Mouse (Mus musculus) forebrain, embryonic 11.5 days (tissue): ENCODE measurements around the gene Spats1. TPM values are rescaled to one million over a fixed set of nuclear protein-coding genes. Genes with fewer than 3 reads are reported as not detected.
"Not testable (repeated sequence)": the region's sequence is repeated elsewhere in the genome, so short reads cannot be mapped to it uniquely, and the experiment has no call there.

ENCODE experiments used
- ATAC-seq: fragments of 200-750 bp; cut with Nextera tagmentation; replicated peaks from 2 replicates; pipeline ENCODE4 v1.8.0; 2017; ENCODE audit warnings: moderate TSS enrichment; ENCODE audit not compliant: low FRiP score
- DNase-seq: peaks from one replicate; pipeline ENCODE4 v3.0.0-alpha.2; 2017; ENCODE audit warnings: low spot score
- H3K27ac ChIP-seq: fragments of 300-500 bp; sonication (generic); 2 replicates; pipeline ENCODE4 v1.5.1; 2014; ENCODE audit warnings: low read depth, low read length
- H3K27me3 ChIP-seq: fragments of 300-500 bp; sonication (generic); 2 replicates; pipeline ENCODE4 v1.6.1; 2014; ENCODE audit warnings: mild to moderate bottlenecking, low read length, mixed read lengths; ENCODE audit not compliant: control insufficient read depth, insufficient read depth
- H3K36me3 ChIP-seq: fragments of 300-500 bp; sonication (generic); 2 replicates; pipeline ENCODE4 v1.6.1; 2014; ENCODE audit warnings: mild to moderate bottlenecking, low read length, moderate library complexity, mixed read lengths; ENCODE audit not compliant: control insufficient read depth, insufficient read depth
- H3K4me1 ChIP-seq: fragments of 300-500 bp; sonication (generic); replicated peaks from 2 replicates; pipeline ENCODE4 v1.6.1; 2014; ENCODE audit warnings: low read length, mixed read lengths; ENCODE audit not compliant: control insufficient read depth, insufficient read depth
- H3K4me2 ChIP-seq: fragments of 300-500 bp; sonication (generic); 2 replicates; pipeline ENCODE4 v1.6.1; 2014; ENCODE audit warnings: low read depth, mild to moderate bottlenecking, low read length, moderate library complexity, mixed read lengths; ENCODE audit not compliant: severe bottlenecking
- H3K4me3 ChIP-seq: fragments of 300-500 bp; sonication (generic); 2 replicates; pipeline ENCODE4 v1.5.1; 2014; ENCODE audit warnings: low read depth, low read length
- H3K9ac ChIP-seq: fragments of 300-500 bp; sonication (generic); 2 replicates; pipeline ENCODE4 v1.6.1; 2014; ENCODE audit warnings: low read length
- H3K9me3 ChIP-seq: fragments of 300-500 bp; sonication (generic); 2 replicates; pipeline ENCODE4 v1.6.1; 2016; ENCODE audit warnings: low read length, mixed read lengths; ENCODE audit not compliant: control insufficient read depth
- WGBS: fragments of 180-500 bp; shearing (Covaris S2); extraction: QIAGEN DNeasy Blood & Tissue Kit; methylation state at CpG from one replicate; pipeline ENCODE4 v1.1.7; 2014; 5-methylcytosine and 5-hydroxymethylcytosine counted together
- polyA plus RNA-seq: library from polyadenylated mRNA; unstranded; fragments of >200 nt; fragmentation: Nextera tagmentation; extraction: Ambion mirVana; gene quantifications from 2 replicates; pipeline ENCODE4 v1.2.1, GENCODE M21; 2014

Gene Spats1
- polyA plus RNA-seq, 1 experiment from 2014 or later, result 1.0 TPM

DNA sequence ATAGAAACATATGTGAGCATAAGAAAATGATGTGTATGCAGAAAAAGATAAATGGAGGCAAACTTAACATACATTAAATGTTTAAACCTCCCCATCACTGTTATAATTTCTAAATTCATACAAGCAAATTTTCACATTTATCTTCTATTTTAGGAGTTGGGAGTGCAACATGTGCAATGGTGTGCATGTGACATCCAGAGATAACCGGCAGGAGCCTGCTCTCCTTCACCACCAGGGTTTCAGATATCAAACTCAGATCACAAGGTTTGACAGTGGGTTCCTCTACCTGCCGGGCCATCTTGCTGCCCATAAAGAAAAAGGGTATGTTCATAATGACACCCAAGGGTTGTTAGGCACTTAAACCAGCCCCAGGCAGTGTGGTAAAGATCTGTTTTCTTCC is 57.8 kb downstream of the Spats1 start:
- Histone ChIP-seq H3K4me1 (no peaks in the 10 kb centered on the region), H3K27me3 (no peaks in the 10 kb centered on the region), H3K4me3 (no peak overlapping the region), H3K4me2 (no peak overlapping the region), H3K9ac (no peak overlapping the region), H3K27ac (no peak overlapping the region), H3K36me3 (peaks cover 4% of the 10 kb centered on the region), H3K9me3 (no peaks in the 10 kb centered on the region)
- 86% methylated on average over 2 of the region's 2 CpGs for WGBS
- ATAC-seq, result no peak
- DNase-seq, result no peak

DNA sequence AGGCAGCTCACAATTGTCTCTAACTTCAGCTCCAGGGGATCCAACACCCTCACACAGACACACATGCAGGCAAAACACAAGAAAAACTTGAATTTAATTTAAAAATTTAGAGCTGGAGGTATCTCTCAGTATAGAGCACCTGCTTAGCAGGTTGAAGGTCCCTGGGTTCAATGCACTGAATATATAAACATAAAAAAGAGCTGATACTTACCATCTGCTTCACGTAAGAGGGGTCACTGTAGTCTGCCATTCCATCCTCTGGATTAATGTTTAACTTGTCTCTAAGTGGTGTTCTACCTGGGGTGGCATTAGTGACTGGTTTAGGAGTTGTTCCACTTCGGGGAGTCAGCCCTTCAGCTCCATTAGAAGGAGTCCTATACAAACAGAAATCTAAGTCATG is 63.6 kb downstream of the Spats1 start:
- not testable (repeated sequence) for DNase-seq, ATAC-seq, H3K9ac ChIP-seq, H3K4me1 ChIP-seq, H3K36me3 ChIP-seq, H3K4me3 ChIP-seq, H3K27me3 ChIP-seq, H3K27ac ChIP-seq, H3K9me3 ChIP-seq, H3K4me2 ChIP-seq
- WGBS, result 95% methylated on average over 2 of the region's 2 CpGs

DNA sequence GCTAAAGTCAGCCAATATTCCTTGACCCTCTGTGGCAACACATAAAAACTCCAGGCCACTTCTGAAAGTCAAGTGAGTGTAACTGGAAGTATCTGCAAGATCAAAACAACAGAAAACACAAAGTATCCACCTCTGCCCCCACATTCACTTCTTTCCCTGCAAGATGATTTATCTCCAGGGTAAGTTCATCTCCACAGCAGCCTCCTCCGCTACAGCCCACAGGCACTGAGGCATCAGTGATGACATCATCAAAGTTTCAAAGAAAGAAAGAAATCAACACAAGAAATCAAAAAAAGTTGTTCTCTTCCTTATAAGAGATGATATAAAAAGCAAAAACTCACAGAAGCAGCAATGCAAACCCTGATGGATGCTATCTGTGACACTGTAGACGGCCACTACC is 66.5 kb downstream of the Spats1 start:
- H3K9ac ChIP-seq, result no peak overlapping the region
- H3K4me3 ChIP-seq, result no peak overlapping the region
- H3K27ac ChIP-seq, result no peak overlapping the region
- no peak overlapping the region for H3K4me2 ChIP-seq
- no peaks in the 10 kb centered on the region for H3K4me1 ChIP-seq
- H3K27me3 ChIP-seq, result no peaks in the 10 kb centered on the region
- no peak for ATAC-seq
- no peaks in the 10 kb centered on the region for H3K9me3 ChIP-seq
- WGBS, result 93% methylated on average over 2 of the region's 2 CpGs
- no peak for DNase-seq
- peaks cover 2% of the 10 kb centered on the region; the same call in 1 of the 2 replicates for H3K36me3 ChIP-seq

DNA sequence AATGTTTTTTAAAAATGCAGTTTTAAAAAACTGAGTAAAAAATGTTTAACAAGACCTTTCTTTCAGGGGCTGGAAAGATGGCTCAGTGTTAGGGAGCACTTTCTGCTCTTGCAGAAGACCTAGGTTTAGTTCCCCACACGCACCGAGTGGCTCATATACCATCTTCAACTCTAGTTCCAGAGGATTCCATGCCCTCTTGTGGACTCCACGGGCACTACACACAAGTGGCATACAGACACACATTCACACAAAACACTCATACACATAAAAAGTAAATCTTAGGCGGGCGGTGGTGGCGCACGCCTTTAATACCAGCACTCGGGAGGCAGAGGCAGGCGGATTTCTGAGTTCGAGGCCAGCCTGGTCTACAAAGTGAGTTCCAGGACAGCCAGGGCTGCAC is 68.9 kb downstream of the Spats1 start:
- H3K4me2 ChIP-seq, result no peak overlapping the region
- ATAC-seq (no peak), DNase-seq (no peak)
- no peak overlapping the region for H3K4me3 ChIP-seq
- WGBS, result 95% methylated on average over 10 of the region's 10 CpGs
- no peak overlapping the region for H3K27ac ChIP-seq
- no peaks in the 10 kb centered on the region for H3K4me1 ChIP-seq
- H3K9me3 ChIP-seq, result no peaks in the 10 kb centered on the region
- H3K9ac ChIP-seq, result no peak overlapping the region
- H3K36me3 ChIP-seq, result peaks cover 2% of the 10 kb centered on the region; the same call in 1 of the 2 replicates
- no peaks in the 10 kb centered on the region for H3K27me3 ChIP-seq

DNA sequence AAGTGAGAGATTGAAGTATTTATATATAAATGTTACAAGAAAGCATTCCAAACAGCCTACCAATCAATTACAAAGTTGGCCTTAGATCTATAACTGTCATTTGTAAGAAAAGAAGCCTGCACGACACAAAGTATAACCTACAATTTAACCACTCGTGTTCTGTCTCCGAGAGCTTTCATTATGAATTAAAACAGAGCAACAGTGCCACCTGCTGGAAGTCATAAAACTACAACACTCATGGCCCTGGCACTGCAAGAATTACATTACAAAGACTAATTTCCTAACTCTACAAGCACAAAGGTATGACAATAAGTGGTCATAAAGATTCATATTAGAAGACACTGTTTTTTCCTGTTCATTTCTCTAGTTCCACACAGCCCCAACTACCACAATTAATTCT is 72.0 kb downstream of the Spats1 start:
- H3K36me3 ChIP-seq, result peaks cover 2% of the 10 kb centered on the region; the same call in 1 of the 2 replicates
- H3K9me3 ChIP-seq, result no peaks in the 10 kb centered on the region
- 30% methylated on average over 3 of the region's 3 CpGs for WGBS
- DNase-seq, result no peak
- H3K27ac ChIP-seq, result no peak overlapping the region
- ATAC-seq, result no peak
- H3K4me1 ChIP-seq, result no peaks in the 10 kb centered on the region
- H3K9ac ChIP-seq, result no peak overlapping the region
- H3K27me3 ChIP-seq, result no peaks in the 10 kb centered on the region
- H3K4me2 ChIP-seq, result no peak overlapping the region
- H3K4me3 ChIP-seq, result no peak overlapping the region

DNA sequence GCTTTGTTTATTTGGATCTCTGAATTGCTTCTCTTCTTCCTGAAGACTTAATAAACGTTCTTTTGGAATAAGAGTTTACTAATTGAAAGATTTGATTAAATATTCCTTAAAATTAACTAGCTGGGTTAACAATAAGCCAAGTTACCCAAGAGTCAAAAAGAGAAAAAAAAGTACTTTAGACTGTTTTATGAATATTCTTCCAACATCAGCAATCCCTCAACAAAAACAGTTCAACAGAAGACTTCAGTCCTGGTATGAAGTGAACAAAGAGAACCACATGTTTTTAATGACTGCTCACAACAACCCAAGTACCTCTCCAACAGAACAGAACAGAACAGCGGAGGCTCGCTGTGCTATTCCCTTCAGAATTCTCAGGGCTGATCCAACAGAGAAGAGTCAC is 72.6 kb downstream of the Spats1 start:
- H3K27ac ChIP-seq, result no peak overlapping the region
- WGBS, result 88% methylated on average over 3 of the region's 3 CpGs
- peaks cover 2% of the 10 kb centered on the region; the same call in 1 of the 2 replicates for H3K36me3 ChIP-seq
- DNase-seq (no peak), ATAC-seq (no peak)
- H3K4me3 ChIP-seq, result no peak overlapping the region
- no peak overlapping the region for H3K4me2 ChIP-seq
- no peak overlapping the region for H3K9ac ChIP-seq
- no peaks in the 10 kb centered on the region for H3K9me3 ChIP-seq
- H3K4me1 ChIP-seq, result no peaks in the 10 kb centered on the region
- no peaks in the 10 kb centered on the region for H3K27me3 ChIP-seq

DNA sequence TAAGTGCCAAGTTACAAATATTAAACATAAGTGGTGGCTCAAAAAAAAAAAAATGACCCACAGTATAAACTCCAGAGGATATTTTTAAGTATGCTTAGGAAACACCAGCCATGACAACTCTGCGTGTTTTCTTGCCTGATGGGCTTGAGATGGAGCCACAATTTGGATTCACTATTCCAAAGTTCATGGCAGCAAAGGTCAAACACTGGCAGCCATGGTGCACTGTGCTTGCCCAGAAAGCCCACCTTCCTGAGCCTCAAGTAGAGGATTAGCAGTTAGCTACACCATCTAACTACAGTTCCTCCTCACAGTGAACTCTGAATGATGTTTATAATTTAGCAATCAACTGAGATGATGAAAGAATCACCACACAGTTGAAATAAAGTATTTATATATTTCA is 73.1 kb downstream of the Spats1 start:
- Histone ChIP-seq H3K9me3 (no peaks in the 10 kb centered on the region), H3K4me2 (no peak overlapping the region), H3K9ac (no peak overlapping the region), H3K36me3 (peaks cover 2% of the 10 kb centered on the region; the same call in 1 of the 2 replicates), H3K4me1 (no peaks in the 10 kb centered on the region), H3K4me3 (no peak overlapping the region), H3K27ac (no peak overlapping the region), H3K27me3 (no peaks in the 10 kb centered on the region)
- WGBS, result 97% methylated on average over 1 of the region's 1 CpGs
- ATAC-seq (no peak), DNase-seq (no peak)

DNA sequence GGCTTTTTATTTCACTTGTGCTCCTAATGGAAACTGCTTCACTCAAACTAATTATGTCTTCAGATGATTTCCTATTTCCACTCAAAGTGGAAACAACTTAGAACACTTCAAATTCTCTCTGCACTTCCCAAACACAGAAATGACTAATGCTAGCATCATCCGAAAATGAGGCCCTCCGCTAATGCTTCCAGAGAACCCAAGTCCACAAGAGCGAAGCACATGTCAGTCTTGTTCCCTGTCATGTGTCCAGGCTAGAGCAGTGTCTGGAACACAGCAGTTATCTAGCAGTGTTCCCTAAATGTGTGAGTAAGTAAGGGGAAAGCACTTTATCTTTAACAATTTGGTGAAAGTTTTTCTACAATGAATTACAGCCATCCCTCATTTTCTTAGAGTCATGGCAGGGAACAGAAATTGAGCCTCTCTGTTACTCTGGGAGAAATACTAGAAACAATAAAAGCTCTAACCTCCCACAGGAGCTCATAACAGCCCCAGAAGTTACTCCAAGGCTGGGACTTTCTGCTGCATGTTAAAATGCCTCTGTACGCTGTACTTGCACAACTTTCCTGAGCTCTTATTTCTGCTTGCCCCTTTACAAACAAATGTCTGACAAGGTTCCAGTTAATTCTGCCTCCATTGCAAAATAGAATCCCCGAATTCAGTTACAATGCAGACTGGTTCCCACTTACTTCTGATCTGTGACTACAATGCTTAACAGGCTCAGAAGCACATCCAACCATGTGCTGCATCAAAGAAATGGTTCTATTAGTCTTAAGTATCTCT is 73.9 kb downstream of the Spats1 start:
- H3K9ac ChIP-seq, result no peak overlapping the region
- H3K27me3 ChIP-seq, result no peaks in the 10 kb centered on the region
- no peak overlapping the region for H3K4me3 ChIP-seq
- H3K27ac ChIP-seq, result no peak overlapping the region
- 95% methylated on average over 5 of the region's 5 CpGs for WGBS
- DNase-seq (no peak), ATAC-seq (no peak)
- no peaks in the 10 kb centered on the region for H3K4me1 ChIP-seq
- H3K4me2 ChIP-seq, result no peak overlapping the region
- no peaks in the 10 kb centered on the region for H3K9me3 ChIP-seq
- H3K36me3 ChIP-seq, result no peaks in the 10 kb centered on the region

DNA sequence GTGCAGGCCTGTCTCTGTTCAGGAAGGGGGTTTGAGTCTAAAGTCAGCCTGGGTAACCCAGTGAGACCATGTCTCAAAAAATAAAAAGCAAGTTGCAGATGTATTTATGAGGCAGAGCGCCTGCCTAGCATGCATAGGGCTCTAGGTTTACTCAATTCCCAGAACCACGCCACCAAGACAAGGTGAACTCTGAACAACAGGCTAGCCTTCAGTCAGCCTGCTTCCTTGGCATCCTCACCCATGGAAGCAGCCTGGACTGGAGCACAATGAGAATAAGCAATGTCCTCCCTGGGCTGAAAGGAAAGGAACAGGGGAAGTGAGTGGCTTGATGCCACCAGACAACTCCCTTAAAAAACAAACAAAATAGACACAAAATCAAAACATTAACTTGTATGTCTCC is 77.2 kb downstream of the Spats1 start:
- ATAC-seq (no peak), DNase-seq (no peak)
- Histone ChIP-seq H3K4me1 (no peaks in the 10 kb centered on the region), H3K4me2 (no peak overlapping the region), H3K27me3 (no peaks in the 10 kb centered on the region), H3K27ac (no peak overlapping the region), H3K9ac (no peak overlapping the region), H3K9me3 (no peaks in the 10 kb centered on the region), H3K4me3 (no peak overlapping the region), H3K36me3 (no peaks in the 10 kb centered on the region; the same call in 1 of the 2 replicates)
- 89% methylated on average over 2 of the region's 2 CpGs for WGBS
